Mouse (Mus musculus) liver (tissue): ENCODE results near the gene Dync1li2.

ENCODE experiments used
- DNase-seq: peaks from one replicate; pipeline ENCODE4 v3.0.0-alpha.2; 2020; ENCODE audit warnings: mixed read lengths

The Dync1li2 gene

DNA sequence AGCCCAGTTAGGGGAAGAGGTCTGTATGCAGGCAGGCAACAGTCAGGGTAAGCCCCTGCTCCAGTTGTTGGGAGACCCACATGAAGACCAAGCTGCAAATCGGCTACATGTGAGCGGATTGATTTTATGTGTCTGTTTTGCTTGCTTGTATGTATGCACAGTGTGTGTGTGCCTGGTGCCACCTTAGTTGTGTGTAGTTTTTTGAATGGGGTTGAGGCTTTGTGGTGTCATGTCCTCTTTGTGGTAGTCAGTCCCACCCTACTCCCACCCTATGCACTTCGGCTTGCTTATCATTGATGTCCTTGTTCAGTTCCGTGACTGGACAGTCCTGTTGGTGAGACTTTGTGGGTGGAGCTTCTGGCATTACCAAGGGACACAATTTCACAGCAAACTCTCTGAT, 29.1 kb downstream of the Dync1li2 start:
- DNase-seq: no peak

DNA sequence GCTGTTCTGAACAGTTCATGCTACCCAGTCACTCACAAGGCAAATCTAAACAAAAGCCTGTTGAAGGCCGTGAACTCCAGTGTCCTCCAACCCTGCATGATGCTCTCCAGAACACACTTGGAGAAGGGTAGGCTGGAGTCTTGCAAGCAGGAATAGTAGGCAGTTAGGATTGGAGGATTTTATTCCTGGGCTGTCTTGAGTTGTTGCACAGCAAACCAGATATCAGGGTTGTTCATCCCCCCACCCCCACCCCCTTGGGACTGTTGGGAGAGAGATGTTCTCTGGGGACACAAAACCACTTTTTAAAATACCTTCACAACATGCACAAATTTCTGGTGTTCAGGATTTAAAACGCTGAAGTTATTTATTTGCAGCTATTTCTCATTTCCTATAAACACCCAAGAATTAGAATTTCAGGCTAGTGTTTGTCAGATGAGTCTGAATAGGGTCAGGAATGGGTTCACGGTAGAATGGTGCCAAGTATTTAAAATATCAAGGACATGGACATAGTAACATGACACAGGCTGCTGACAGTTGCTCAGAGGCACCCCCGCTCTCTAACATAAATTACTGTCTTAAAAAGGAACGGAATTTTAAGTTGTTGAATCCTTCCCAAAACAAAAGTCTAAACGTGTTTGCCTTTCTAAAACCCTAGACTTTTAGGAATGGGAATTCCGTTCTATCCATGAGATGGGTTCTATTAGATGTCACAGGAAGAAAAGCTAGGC, 29.9 kb downstream of the Dync1li2 start:
- DNase-seq: no peak

DNA sequence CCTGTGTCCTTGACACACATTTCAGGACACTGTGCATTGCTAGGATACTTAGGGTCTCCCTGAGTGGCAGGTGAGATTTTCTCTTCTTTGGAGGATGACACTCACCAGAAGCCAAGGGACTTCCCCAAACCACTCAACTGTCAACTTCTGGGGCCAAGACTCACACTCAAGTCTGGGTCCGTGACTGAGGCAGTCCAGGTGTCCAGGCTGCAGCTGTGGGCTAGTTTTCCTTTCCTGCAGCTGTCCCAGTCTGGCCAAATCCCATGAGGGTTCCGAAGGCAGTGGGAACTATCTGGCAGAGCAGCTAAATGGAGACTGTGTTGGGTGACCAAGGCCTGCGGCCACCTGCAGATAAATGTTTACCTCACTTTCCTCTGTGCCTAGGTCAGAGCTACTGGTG, 30.9 kb downstream of the Dync1li2 start:
- no peak for DNase-seq

DNA sequence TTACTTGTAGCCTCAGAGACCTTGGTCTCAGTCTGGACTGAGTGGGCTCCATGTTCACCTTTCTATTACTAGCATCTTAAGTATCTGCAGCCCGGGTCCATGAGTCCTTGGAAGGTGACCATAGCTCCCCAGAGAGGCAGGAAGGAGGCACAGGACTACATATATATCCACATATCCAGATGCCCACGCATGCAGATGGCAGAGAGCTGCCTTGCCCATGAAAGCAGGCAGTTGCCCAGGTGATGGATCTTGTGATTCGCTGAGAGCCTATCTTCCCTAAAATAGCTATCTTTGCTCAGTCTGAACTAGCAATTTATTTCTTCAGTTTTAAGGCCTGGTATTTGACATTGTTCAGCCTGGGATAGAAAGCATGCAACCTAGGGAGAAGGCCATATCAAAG, 31.4 kb downstream of the Dync1li2 start:
- DNase-seq: no peak

DNA sequence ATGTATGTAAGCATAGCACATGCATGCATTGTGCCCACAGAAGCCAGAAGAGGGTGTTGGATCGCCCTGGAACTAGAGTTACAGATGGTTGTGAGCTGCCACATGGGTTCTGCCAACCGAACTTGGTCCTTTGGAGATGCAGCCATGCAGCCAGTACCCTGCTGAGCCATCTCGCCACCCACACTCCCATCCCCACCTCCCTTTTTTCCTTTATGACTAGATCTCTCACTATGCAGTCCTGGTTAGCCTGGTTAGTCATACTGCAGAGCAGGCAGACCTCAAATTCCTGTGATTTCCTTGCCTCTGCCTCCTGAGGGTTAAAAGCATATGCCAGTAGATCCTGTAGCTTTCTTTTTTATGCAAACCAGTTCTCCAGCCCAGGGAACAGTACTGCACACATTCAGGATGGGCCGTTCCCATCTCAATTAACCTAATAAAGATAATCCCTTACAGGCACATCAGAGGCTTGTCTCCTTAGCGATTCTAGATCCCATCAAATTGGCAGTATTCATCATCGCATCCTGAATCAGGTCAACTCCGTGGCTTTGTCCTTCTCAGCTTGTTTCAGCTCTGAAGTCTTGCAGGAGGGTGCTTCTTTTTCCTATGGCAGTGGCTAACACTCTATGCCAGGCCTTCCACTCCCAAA, 32.1 kb downstream of the Dync1li2 start:
- no peak for DNase-seq

DNA sequence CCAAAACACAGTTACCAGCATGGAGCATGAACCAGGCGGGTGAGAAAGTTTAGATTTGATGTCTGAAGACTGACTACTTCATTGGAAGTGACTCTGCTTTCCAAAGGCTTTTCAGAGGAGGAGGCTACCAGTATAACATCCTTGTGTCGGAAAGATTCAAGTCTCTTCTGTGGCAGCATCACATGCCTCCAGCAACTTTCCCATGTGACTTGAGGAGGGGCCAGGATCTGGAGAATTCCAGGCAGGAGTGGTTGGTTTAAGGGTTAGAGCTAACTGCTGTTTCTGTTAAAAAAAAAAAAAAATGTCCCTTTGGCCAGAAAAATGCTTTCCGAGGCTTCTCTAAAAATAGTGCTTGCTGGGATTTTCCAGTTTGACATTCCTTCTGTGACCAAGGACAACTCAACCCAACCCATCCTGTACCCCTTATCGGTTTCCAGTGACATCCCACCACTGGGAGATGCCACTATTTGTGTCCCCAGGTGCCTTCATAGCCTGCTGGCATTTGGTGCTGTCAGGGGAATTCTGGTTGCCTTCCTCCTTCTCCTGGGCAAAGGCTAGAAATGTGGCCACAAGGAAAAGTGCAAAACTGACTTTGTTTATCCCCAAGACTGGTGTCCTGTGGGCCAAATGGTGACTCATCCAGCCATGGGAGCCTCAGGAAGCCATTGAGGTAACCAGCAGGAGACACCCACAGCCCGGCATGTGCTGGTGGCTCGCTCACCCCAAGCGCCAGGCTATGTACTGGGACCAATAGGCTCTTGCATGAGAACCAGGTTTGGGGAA, 34.3 kb downstream of the Dync1li2 start:
- DNase-seq: no peak

DNA sequence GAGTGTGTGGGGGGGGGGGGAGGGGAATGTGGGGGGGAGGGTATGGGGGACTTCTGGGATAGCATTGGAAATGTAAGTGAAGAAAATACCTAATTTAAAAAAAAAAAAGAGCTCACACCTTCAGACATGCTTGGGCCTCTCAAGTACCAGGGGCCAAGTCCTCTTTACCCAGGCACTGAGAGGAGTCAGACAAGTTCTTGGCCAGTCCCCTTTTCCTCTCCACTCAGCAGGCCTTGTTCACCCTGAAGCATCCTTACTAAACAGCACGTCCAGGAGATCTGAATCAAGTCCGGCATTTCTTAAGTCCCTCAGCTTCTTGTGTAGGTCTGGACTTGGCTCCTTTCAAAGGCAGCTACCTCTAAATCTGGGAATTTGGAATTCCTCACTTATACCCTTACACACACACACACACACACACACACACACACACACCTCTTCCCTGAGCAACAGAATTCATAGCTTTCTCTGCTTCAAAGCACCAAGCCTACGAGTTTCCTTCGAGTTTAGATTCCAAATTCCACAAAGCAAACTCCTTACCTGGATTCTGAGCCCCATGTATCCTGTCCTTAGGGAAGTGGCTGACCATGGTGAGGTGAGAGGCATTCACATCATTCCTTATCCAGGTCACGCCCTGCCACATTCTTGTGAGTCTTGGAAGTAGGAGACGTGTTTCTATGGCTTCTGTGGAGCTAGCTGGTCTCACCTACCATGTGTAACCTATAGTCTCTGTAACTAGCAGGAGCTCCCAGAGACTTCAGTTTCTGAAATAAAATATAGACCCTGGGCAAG, 36.3 kb downstream of the Dync1li2 start:
- DNase-seq: no peak

DNA sequence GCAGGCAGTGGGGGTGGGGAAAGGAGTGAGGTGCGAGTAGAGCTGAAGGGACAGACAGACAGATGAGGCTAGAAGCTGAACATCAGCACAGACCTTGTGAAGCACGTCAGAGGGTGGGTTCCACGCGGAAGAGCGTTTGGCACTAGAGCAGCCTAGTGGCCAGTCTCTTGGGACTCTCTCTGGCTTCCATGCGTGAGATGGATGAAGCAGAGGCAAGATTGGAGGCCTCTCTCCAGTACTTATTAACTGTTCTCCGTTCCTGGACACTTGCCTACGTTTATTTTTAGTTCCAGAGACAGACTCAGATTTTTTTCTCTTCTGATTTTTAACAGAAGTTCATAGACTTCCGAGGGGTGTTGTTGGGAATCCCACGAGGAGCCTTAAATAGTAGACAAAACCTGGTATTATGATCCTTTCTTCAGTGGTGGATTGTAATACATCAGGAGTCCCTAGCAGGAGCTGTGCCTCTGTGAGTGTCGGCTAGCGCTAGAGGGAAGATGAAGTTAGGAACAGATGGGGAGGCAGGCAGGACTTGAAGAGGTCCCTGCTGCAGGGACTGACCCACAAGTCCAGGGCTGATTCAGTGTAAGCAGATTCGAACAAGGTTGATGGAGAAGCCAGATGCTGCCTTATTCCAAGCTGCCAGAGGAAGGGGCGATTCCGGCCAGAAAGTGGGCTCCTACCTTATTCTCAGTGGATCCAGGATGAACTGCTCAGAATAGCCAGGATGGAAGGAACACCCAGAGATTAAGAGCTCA, 37.2 kb downstream of the Dync1li2 start:
- no peak for DNase-seq

DNA sequence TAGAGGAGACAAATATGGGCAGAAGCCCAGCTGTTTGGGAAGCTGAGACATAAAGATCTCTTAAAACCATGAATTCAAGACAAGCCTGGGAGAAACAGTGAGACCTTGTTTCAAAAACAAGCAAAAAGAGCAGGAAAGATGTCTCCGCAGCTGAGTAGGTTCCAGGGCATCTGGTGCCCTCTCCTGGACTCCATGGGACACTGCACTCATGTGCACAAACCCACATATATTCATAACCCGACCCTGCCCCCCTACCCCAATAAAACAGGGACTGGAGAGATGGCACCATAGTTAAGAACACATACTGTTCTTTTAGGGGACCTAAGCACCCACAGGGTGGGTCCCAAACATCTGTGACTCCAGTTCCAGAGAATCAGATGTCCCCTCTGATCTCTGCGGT, 39.3 kb downstream of the Dync1li2 start:
- DNase-seq: no peak

DNA sequence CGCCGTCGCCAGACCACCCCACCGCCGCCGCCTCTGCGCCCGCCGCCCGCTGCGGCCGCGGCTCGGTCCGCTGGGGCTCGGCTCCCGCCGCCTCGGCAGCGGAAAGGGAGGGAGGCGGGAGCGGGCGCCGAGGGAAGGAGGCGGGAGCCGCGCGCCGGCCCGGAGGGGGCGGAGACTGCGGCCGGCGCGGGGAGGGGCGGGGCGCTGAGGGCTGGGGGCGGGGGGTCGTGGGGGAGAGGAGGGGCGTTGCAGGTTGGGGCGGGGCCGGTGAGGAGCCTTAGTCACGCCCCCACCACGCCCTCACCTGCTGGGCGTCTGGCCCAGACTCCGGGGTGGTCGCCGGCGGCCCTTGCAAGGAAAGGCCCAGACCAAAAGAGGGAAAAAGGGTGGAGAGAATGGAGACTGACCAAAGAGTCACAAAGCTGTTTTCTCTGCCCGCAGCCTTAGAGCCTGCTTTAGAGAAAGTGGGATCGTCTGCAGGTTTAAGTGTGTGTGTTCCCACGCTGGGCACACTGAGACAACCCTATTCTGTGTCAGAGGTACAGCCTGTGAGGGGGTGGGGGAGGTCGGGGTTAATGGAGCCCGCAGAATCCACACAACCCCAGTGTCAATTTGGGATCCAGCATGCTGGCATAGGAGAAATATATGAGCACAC, 47.0 kb downstream of the Dync1li2 start, which contains the start of gene Cmtm4:
Cmtm4 (minus strand) TSS at position 105 of the 655 bp plus-strand sequence.
- peak; percentile 68 for DNase-seq

DNA sequence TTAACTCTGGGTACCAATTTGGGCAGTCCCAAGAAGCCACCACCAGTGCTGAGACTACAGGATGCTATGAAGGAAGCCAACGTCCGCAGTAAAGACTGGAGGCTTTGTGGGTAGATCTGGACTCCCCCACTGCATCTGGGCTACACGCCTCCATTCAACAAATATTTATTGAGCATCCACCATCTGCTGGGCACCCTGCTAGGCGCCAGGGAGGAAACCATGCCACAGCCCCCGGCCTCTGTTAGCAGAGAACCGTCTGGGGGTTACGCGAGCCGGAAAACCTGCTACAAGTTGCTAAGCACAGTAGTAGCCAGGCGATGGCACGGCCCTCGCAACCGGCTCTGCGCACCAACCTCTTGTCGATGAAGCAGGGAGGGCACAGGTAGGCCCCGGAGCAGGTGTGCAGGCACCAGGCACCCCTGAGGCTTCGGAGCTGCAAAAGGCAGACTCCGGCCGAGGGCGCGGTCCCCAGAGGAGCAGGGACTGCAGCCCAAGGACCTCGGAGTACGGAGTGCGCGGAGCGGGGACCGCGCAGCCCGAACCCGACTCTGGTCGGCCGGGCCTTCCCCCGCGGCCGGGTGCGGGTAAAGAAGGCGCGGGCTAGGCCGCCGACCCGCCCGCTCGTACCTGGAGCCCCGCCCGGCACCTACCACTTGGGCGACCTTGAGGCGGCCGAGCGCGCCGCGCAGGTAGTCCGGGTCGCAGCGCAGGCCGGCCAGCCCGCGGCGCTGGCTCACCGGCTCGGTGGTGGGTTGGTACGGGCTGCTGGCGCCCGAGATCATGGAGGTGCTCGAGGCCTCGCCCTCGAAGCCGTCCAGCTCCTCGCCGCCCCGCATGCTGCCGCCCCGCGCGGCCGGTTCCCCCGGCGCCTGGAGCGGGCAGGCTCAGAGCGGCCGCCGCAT, 47.8 kb downstream of the Dync1li2 start:
- peak; percentile 22 for DNase-seq

DNA sequence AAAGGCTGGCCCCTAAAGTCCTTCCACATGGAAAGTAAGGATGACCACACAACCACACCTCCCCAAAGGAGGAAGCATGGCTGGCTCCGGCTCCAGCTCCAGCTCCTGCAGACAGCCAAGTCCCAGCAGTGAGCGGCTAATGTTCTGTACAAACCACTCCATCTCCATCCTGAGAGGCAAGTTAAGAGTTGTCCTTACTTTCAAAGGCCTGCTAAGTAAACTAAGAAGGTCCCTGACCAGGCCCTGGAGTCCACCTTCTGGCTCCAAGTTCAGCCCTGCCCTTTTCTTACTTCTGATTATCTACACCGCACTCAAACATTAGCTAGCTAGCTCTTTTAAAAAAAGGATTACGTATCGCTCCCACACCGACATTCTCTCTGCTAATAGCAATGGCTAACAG, 49.1 kb downstream of the Dync1li2 start:
- no peak for DNase-seq

DNA sequence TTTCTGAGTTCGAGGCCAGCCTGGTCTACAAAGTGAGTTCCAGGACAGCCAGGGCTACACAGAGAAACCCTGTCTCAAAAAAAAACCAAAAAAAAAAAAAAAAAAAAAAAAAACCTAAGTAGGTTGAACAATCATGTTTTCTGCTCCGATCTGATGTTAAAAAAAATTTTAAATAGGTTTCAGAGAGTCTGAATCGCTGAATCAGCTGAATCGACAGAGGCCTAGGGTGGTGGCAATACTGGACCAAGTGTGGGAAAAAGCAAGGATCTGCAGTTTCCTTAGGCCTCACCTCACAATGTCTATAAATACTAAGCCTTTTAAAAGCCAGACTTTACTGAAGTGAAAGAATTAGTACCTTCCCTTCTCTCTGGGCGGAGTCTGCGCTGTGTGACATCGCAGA, 49.7 kb downstream of the Dync1li2 start:
- no peak for DNase-seq

DNA sequence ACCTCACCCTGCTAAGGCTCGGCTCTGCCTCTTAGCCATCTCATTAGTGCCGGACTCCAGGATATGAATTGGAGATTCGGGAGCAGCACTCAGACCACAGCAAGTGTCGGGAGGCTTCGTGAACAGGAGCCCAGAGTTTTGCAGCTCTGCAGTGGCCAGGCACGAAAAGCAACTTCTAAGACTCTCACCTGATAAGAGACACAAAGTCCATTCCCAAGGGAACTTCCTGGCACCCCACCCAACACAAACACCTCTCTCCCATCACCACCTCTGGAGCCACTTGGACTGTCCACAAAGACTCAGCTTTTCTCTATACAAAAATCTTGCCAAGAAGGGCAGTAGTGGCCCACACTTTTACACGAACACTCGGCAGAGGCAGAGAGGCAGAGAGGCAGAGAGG, 52.6 kb downstream of the Dync1li2 start:
- no peak for DNase-seq

DNA sequence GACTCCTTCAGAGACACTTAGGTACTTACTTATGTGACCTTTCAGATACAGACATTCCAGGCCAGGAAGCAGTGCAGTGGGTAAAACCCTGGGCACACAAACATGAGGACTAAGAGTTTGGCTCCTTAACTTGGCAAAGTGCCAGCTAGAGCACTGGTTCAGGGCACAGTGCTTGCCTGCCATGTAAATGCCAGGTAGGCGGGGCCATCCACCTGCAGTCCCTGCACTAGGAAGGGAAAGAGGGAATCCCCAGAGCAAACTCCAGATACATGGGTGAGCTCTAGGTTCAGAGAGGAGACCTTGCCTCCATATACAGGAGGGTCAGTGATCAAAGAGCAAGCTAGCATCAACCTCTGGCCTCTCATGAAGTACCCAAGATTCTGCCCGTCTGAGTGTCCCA, 54.9 kb downstream of the Dync1li2 start:
- no peak for DNase-seq

DNA sequence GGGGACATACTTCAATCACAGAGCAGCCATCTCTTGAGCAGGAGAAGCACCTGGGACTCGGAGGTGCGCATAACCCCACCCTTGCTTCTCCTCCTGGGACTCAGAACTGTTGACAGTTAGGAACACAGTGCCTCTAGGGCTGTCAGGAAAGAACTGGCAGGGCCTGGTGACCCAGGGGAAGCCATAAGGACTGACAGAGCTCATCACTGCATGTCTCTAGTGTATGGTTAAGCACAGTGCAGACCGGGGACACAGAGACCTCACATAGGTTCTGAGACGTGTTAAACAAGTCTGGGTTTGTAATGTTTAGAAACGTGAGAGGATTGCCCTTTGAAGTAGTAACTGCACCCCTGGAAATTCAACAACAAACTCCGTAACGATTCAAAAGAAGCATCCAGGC, 55.3 kb downstream of the Dync1li2 start:
- no peak for DNase-seq

DNA sequence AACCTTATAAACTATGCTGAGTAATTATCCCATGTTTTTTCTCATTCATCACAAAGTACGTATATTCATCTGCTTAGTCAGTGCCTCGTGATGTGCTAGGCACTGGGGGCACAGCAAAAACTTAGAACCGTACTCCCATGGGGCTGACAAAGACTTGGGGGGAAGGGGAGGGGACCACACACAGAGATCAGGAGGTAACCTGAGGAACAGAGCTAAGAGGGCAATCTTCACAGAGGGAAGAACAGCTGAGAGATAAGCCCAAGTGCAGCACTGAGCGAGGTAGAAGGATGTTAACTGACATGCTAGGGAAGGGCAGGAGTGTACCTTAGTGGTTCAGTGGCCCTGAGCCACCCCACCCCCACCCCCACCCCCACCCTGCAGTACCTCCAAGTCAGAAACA, 56.2 kb downstream of the Dync1li2 start:
- no peak for DNase-seq

DNA sequence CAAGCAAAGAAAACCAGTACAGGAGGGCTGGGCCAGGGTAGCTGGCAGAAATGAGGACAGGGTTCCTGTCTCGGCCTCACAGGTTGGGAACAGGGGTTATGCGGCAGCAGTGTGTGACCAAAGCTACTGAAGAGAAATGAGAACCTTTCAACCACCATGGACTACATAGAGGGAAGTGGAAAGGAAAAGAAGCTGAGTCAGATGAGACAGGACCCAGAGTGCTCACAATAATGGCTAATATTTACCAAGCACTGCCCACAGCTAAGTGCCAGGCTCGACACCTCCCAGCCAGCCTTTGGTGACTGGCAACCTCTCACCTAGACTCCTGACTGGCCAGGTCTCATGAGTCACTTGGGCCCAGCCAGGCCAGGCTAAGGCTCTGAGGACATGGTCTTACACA, 58.9 kb downstream of the Dync1li2 start:
- no peak for DNase-seq

DNA sequence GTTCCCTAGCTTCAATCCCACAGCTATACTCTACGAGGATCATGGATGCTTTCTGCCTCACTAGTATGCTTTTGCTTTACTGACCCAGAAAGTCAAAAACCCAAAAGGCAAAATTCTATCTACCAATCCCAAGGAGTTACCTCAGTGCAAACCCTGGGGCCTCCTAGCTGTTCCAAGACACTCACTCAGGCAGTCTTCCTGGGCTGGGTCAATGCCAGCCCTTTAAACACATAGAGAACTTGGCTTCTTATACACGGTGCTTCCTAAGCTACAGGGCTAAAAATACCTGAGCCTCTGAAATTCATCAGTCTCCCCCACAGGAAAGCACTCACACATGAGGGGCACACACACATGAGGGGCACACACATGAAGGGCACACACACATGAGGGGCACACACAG, 59.6 kb downstream of the Dync1li2 start:
- no peak for DNase-seq

DNA sequence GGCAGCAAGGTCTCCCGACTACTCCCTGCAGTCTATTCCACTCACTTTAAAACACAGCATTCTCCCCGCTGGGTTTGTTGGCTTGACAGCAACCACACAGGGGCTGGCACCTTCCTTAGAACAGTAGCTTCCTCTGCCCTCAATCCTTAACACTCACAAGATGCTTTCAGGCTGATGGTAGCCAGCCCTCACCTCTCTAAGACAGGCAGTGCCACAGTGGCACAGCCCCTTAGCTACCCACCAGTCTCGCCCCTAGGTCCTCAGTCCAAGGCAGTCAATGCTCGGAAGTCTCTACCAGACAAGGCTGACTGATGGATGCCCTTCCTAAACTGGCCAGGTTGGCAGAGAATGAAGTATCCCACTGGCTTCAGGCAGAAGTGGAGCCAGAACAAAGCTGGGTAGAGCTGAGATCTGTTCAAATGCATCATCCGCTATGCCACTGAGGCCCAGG, 61.9 kb downstream of the Dync1li2 start:
- DNase-seq: no peak

DNA sequence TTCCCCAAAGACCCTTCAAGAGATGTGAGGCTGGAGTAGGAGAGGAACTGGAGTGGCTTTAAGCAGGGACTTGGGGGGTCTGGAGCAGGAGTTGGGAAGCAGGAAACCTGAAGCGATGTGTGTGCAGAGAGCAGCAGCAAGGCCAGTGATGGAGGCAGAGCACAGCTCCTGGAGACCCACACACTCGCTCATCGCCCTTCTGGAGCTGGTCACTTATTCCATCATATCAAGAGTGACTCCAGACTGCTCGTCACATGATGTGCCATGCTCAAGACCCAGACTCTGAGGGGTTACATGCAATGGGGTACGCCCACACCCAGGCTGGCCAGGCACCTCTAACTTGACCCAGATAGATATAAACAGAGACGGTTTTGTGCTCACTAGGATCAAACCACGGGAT, 62.6 kb downstream of the Dync1li2 start:
- DNase-seq: no peak
